Mouse (Mus musculus): ENCODE measurements around the gene Pik3r2. TPM values are rescaled to one million over a fixed set of nuclear protein-coding genes. Genes with fewer than 3 reads are reported as not detected.

Pik3r2 gene
- polyA plus RNA-seq, 1 experiment from 2014 or later = 61.6 TPM

GRCm38 (mm10) chr8:70767503-70767902, 9.0 kb downstream of the Pik3r2 start:
- DNase-seq (ENCODE audit: low spot score) (no peak), ATAC-seq (replicated peaks; ENCODE audit: low FRiP score) (no peak)
- Histone ChIP-seq H3K4me1 (replicated peaks; ENCODE audit: control insufficient read depth, insufficient read depth, low read length) (peaks cover 5% of the 10 kb centered on the region), H3K27ac (ENCODE audit: low read depth, low read length) (no peak overlapping the region), H3K27me3 (ENCODE audit: control insufficient read depth, insufficient read depth, low read length) (no peaks in the 10 kb centered on the region), H3K9ac (ENCODE audit: low read length) (no peak overlapping the region), H3K9me3 (ENCODE audit: control insufficient read depth, low read length) (no peaks in the 10 kb centered on the region), H3K36me3 (ENCODE audit: control insufficient read depth, insufficient read depth, low read length) (peaks cover 2% of the 10 kb centered on the region; the same call in 1 of the 2 replicates), H3K4me2 (ENCODE audit: low read depth, low read length, severe bottlenecking) (no peak overlapping the region), H3K4me3 (ENCODE audit: low read depth, low read length) (no peak overlapping the region)
- WGBS = 80% methylated on average over 6 of the region's 6 CpGs

- Histone ChIP-seq H3K9ac (ENCODE audit: low read length) (peak overlapping the region; percentile 40), H3K4me3 (ENCODE audit: low read depth, low read length) (peak overlapping the region; percentile 17), H3K27ac (ENCODE audit: low read depth, low read length) (no peak overlapping the region), H3K27me3 (ENCODE audit: control insufficient read depth, insufficient read depth, low read length) (no peaks in the 10 kb centered on the region), H3K36me3 (ENCODE audit: control insufficient read depth, insufficient read depth, low read length) (peaks cover 2% of the 10 kb centered on the region; the same call in 1 of the 2 replicates), H3K4me2 (ENCODE audit: low read depth, low read length, severe bottlenecking) (peak overlapping the region; percentile 46), H3K9me3 (ENCODE audit: control insufficient read depth, low read length) (no peaks in the 10 kb centered on the region), H3K4me1 (replicated peaks; ENCODE audit: control insufficient read depth, insufficient read depth, low read length) (peaks cover 5% of the 10 kb centered on the region)
- 8% methylated on average over 21 of the region's 21 CpGs for WGBS
- ATAC-seq (replicated peaks; ENCODE audit: low FRiP score) = peak; percentile 17; the same call in 1 of the 2 replicates
- peak; percentile 73 for DNase-seq (ENCODE audit: low spot score)
These were observed 9.7 kb downstream of the Pik3r2 start for GRCm38 (mm10) chr8:70766571-70767440.

GRCm38 (mm10) chr8:70765838-70766570, 10.5 kb downstream of the Pik3r2 start:
- 3% methylated on average over 34 of the region's 34 CpGs for WGBS
- DNase-seq (ENCODE audit: low spot score) = no peak
- peaks cover 7% of the 10 kb centered on the region for H3K4me1 ChIP-seq (replicated peaks; ENCODE audit: control insufficient read depth, insufficient read depth, low read length)
- H3K27ac ChIP-seq (ENCODE audit: low read depth, low read length) = no peak overlapping the region
- no peak for ATAC-seq (replicated peaks; ENCODE audit: low FRiP score)
- peaks cover 2% of the 10 kb centered on the region; the same call in 1 of the 2 replicates for H3K36me3 ChIP-seq (ENCODE audit: control insufficient read depth, insufficient read depth, low read length)
- peak overlapping the region; percentile 46 for H3K4me2 ChIP-seq (ENCODE audit: low read depth, low read length, severe bottlenecking)
- no peaks in the 10 kb centered on the region for H3K27me3 ChIP-seq (ENCODE audit: control insufficient read depth, insufficient read depth, low read length)
- peak overlapping the region; percentile 17 for H3K4me3 ChIP-seq (ENCODE audit: low read depth, low read length)
- peak overlapping the region; percentile 40 for H3K9ac ChIP-seq (ENCODE audit: low read length)
- no peaks in the 10 kb centered on the region for H3K9me3 ChIP-seq (ENCODE audit: control insufficient read depth, low read length)

GRCm38 (mm10) chr8:70765329-70765728, 11.2 kb downstream of the Pik3r2 start:
- 80% methylated on average over 9 of the region's 9 CpGs for WGBS
- Histone ChIP-seq H3K27me3 (ENCODE audit: control insufficient read depth, insufficient read depth, low read length) (no peaks in the 10 kb centered on the region), H3K9me3 (ENCODE audit: control insufficient read depth, low read length) (no peaks in the 10 kb centered on the region), H3K4me2 (ENCODE audit: low read depth, low read length, severe bottlenecking) (peak overlapping the region; percentile 46), H3K9ac (ENCODE audit: low read length) (no peak overlapping the region), H3K27ac (ENCODE audit: low read depth, low read length) (no peak overlapping the region), H3K4me1 (replicated peaks; ENCODE audit: control insufficient read depth, insufficient read depth, low read length) (peaks cover 8% of the 10 kb centered on the region), H3K36me3 (ENCODE audit: control insufficient read depth, insufficient read depth, low read length) (no peaks in the 10 kb centered on the region; the same call in 1 of the 2 replicates), H3K4me3 (ENCODE audit: low read depth, low read length) (no peak overlapping the region)
- ATAC-seq (replicated peaks; ENCODE audit: low FRiP score) = no peak
- no peak for DNase-seq (ENCODE audit: low spot score)

- H3K4me1 ChIP-seq (replicated peaks; ENCODE audit: control insufficient read depth, insufficient read depth, low read length) = peaks cover 12% of the 10 kb centered on the region
- 93% methylated on average over 13 of the region's 13 CpGs for WGBS
- ATAC-seq (replicated peaks; ENCODE audit: low FRiP score) = no peak
- H3K4me2 ChIP-seq (ENCODE audit: low read depth, low read length, severe bottlenecking) = no peak overlapping the region
- DNase-seq (ENCODE audit: low spot score) = no peak
- no peaks in the 10 kb centered on the region for H3K27me3 ChIP-seq (ENCODE audit: control insufficient read depth, insufficient read depth, low read length)
- H3K36me3 ChIP-seq (ENCODE audit: control insufficient read depth, insufficient read depth, low read length) = no peaks in the 10 kb centered on the region; the same call in 1 of the 2 replicates
- H3K4me3 ChIP-seq (ENCODE audit: low read depth, low read length) = no peak overlapping the region
- H3K9me3 ChIP-seq (ENCODE audit: control insufficient read depth, low read length) = no peaks in the 10 kb centered on the region
- H3K9ac ChIP-seq (ENCODE audit: low read length) = no peak overlapping the region
- H3K27ac ChIP-seq (ENCODE audit: low read depth, low read length) = no peak overlapping the region
These were observed 11.8 kb downstream of the Pik3r2 start for GRCm38 (mm10) chr8:70764676-70765075.

- H3K36me3 ChIP-seq (ENCODE audit: control insufficient read depth, insufficient read depth, low read length) = no peaks in the 10 kb centered on the region; the same call in 1 of the 2 replicates
- H3K27me3 ChIP-seq (ENCODE audit: control insufficient read depth, insufficient read depth, low read length) = no peaks in the 10 kb centered on the region
- H3K4me3 ChIP-seq (ENCODE audit: low read depth, low read length) = no peak overlapping the region
- H3K9ac ChIP-seq (ENCODE audit: low read length) = no peak overlapping the region
- H3K9me3 ChIP-seq (ENCODE audit: control insufficient read depth, low read length) = no peaks in the 10 kb centered on the region
- WGBS = 85% methylated on average over 8 of the region's 8 CpGs
- H3K4me1 ChIP-seq (replicated peaks; ENCODE audit: control insufficient read depth, insufficient read depth, low read length) = peaks cover 12% of the 10 kb centered on the region
- no peak overlapping the region for H3K4me2 ChIP-seq (ENCODE audit: low read depth, low read length, severe bottlenecking)
- ATAC-seq (replicated peaks; ENCODE audit: low FRiP score) = no peak
- H3K27ac ChIP-seq (ENCODE audit: low read depth, low read length) = no peak overlapping the region
- no peak for DNase-seq (ENCODE audit: low spot score)
These were observed 12.5 kb downstream of the Pik3r2 start for GRCm38 (mm10) chr8:70764026-70764425.

- Histone ChIP-seq H3K4me1 (replicated peaks; ENCODE audit: control insufficient read depth, insufficient read depth, low read length) (peaks cover 12% of the 10 kb centered on the region), H3K9ac (ENCODE audit: low read length) (no peak overlapping the region), H3K9me3 (ENCODE audit: control insufficient read depth, low read length) (no peaks in the 10 kb centered on the region), H3K27ac (ENCODE audit: low read depth, low read length) (no peak overlapping the region), H3K36me3 (ENCODE audit: control insufficient read depth, insufficient read depth, low read length) (no peaks in the 10 kb centered on the region; the same call in 1 of the 2 replicates), H3K4me2 (ENCODE audit: low read depth, low read length, severe bottlenecking) (no peak overlapping the region), H3K27me3 (ENCODE audit: control insufficient read depth, insufficient read depth, low read length) (no peaks in the 10 kb centered on the region), H3K4me3 (ENCODE audit: low read depth, low read length) (no peak overlapping the region)
- WGBS = 8% methylated on average over 3 of the region's 3 CpGs
- DNase-seq (ENCODE audit: low spot score) (peak; percentile 80), ATAC-seq (replicated peaks; ENCODE audit: low FRiP score) (no peak)
These were observed 13.2 kb downstream of the Pik3r2 start for GRCm38 (mm10) chr8:70763354-70763753.

GRCm38 (mm10) chr8:70762118-70762517, 14.4 kb downstream of the Pik3r2 start:
- Histone ChIP-seq H3K4me1 (replicated peaks; ENCODE audit: control insufficient read depth, insufficient read depth, low read length) (peaks cover 12% of the 10 kb centered on the region), H3K36me3 (ENCODE audit: control insufficient read depth, insufficient read depth, low read length) (no peaks in the 10 kb centered on the region), H3K9me3 (ENCODE audit: control insufficient read depth, low read length) (no peaks in the 10 kb centered on the region), H3K27me3 (ENCODE audit: control insufficient read depth, insufficient read depth, low read length) (no peaks in the 10 kb centered on the region), H3K4me2 (ENCODE audit: low read depth, low read length, severe bottlenecking) (no peak overlapping the region), H3K27ac (ENCODE audit: low read depth, low read length) (no peak overlapping the region), H3K4me3 (ENCODE audit: low read depth, low read length) (no peak overlapping the region), H3K9ac (ENCODE audit: low read length) (no peak overlapping the region)
- ATAC-seq (replicated peaks; ENCODE audit: low FRiP score) (no peak), DNase-seq (ENCODE audit: low spot score) (no peak)
- WGBS = 70% methylated on average over 1 of the region's 1 CpGs
